Mouse (Mus musculus) naive thymus-derived CD4-positive, alpha-beta T cell, adult 2 months (primary cell): ENCODE measurements at regions not wholly inside any gene's neighbourhood (a gene's known extent, or its start where the extent isn't known, plus 50 kb on each side); places are given as distances from the start of the nearest gene placed in this dataset.
"Not testable (repeated sequence)": the region's sequence is repeated elsewhere in the genome, so short reads cannot be mapped to it uniquely, and the experiment has no call there.

Source experiments
- DNase-seq: peaks from one replicate; pipeline ENCODE4 v3.0.0-alpha.2; 2011; ENCODE audit warnings: low read depth

GRCm38 (mm10) chr4:105844675-105845466 lies 55.2 kb downstream of the Gm12728 start:
- no peak for DNase-seq

GRCm38 (mm10) chr4:105845998-105846989 lies 56.6 kb downstream of the Gm12728 start:
- not testable (repeated sequence) for DNase-seq

- DNase-seq, result no peak
These were observed 63.4 kb downstream of the Gm12728 start for GRCm38 (mm10) chr4:105853086-105853485.

- no peak for DNase-seq
These were observed 69.6 kb downstream of the Gm12728 start for GRCm38 (mm10) chr4:105859052-105859864.

GRCm38 (mm10) chr4:105860930-105861653 lies 71.4 kb downstream of the Gm12728 start:
- DNase-seq, result no peak

- DNase-seq, result no peak
These were observed 72.0 kb downstream of the Gm12728 start for GRCm38 (mm10) chr4:105861654-105862037.

- no peak for DNase-seq
These were observed 80.8 kb downstream of the Gm12728 start for GRCm38 (mm10) chr4:105870512-105870911.

- no peak for DNase-seq
These were observed 87.6 kb downstream of the Gm12728 start for GRCm38 (mm10) chr4:105877246-105877645.

- no peak for DNase-seq
These were observed 90.2 kb downstream of the Gm12728 start for GRCm38 (mm10) chr4:105879891-105880290.

- DNase-seq, result no peak
These were observed 95.1 kb downstream of the Gm12728 start for GRCm38 (mm10) chr4:105884791-105885190.

- no peak for DNase-seq
These were observed 101.8 kb downstream of the Gm12728 start for GRCm38 (mm10) chr4:105891438-105891837.

- no peak for DNase-seq
These were observed 102.4 kb downstream of the Gm12728 start for GRCm38 (mm10) chr4:105892065-105892464.

- no peak for DNase-seq
These were observed 105.4 kb downstream of the Gm12728 start for GRCm38 (mm10) chr4:105895116-105895515.

- no peak for DNase-seq
These were observed 108.6 kb downstream of the Gm12728 start for GRCm38 (mm10) chr4:105898054-105898847.

GRCm38 (mm10) chr4:105904896-105905295 lies 115.2 kb downstream of the Gm12728 start:
- no peak for DNase-seq

GRCm38 (mm10) chr4:105906411-105906810 lies 116.7 kb downstream of the Gm12728 start:
- no peak for DNase-seq

GRCm38 (mm10) chr4:105907611-105908010 lies 117.9 kb downstream of the Gm12728 start:
- no peak for DNase-seq

GRCm38 (mm10) chr4:105908281-105908680 lies 118.6 kb downstream of the Gm12728 start:
- no peak for DNase-seq

- no peak for DNase-seq
These were observed 119.6 kb downstream of the Gm12728 start for GRCm38 (mm10) chr4:105909272-105909671.

- no peak for DNase-seq
These were observed 121.0 kb downstream of the Gm12728 start for GRCm38 (mm10) chr4:105910666-105911065.
